Mouse (Mus musculus): Measurements from ENCODE around the gene Wwc1.

Gene Wwc1

DNA sequence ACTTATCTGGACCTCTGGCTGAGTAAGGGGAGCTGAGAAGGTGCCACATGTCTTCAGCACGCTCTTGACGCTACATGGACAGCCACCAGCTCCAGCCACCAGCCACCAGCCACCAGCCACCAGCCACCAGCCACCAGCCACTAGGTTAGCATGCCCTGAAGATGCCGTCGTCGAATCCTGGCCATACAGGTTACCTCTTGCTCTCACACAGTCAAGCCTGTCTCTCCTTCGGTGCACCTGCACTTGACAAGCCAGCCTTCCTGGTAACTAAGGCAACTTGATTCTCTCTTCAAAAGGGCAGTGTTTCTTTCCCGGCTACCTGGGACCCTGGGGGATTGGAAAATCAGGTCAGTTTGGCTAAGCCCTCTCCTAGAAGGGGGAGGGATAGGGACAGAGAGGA, 7.2 kb downstream of the Wwc1 start:
- no peak for DNase-seq (ENCODE audit: extremely low read depth, low read depth, low spot score)

DNA sequence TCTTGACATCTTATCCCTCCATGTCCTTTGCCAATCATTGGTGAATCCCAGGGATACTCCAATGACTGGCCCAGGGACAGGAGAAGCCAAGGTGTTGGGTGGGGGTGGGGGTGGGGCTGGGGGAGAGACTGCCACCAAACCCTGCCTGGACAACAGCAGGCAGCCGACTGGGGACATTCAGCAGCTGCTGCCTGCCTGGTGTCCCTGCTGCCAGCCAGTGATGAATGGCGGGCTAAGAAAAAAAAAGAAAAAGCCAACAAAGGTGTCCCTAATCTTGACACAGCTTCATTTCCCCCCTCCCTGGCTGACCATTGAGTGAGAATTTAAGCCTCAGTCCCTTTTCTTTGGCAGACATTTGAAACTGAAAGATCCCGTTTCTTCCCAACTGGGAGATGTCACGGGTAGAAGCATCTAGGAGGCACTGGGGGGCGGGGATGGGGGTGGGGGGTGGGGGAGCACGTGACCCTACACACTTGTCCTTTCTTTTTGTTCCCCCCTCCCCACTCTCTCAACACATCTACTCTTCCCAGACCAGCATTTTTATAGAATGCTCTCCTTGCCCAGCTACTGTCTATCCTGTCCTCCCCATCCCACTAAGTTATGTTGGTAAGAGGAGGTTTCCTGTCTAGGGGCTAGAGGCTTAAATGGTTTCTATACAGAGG, 7.9 kb downstream of the Wwc1 start:
- DNase-seq (ENCODE audit: extremely low read depth, low read depth, low spot score) = no peak

DNA sequence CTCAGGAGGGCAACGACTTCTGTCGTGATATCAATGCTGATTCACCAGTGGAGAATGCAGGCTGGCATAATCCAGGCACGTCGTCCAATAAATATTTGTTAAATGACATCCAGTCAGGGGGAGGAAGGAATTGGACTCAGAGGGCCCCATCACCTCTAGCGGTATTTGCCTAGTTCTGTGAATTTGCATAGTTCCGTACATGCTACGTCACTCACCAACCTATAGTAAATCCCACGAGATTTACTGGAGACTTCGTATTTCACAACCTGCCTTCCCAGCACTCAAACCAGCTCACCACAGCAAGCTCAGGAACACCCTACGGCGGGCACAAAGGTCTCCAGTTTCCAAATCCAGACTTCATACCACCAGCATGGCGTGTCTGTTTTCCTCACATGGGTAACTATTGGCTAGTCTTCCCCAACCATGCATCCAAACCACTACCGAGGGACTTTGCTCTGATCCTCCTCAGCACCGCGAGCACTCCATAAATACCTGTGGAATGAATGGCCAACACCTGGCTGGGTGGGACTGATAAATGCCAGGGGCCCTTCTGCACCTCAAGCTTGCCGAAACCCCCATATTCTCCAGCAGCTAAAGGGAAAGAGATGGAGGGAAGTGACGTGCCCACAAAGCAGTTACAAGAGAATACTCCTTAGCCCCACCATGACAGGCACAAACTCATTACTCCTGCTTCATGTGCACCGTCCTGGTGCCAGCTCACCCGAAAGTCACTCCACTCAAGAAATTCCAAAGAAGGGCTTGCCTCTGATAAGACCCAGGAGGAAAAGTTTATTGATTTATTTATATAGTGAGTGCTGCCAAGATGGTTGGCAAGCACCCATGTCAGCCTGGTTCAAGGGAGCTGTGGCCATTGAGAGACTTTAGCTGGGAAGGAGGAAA, 9.3 kb downstream of the Wwc1 start:
- no peak for DNase-seq (ENCODE audit: extremely low read depth, low read depth, low spot score)

DNA sequence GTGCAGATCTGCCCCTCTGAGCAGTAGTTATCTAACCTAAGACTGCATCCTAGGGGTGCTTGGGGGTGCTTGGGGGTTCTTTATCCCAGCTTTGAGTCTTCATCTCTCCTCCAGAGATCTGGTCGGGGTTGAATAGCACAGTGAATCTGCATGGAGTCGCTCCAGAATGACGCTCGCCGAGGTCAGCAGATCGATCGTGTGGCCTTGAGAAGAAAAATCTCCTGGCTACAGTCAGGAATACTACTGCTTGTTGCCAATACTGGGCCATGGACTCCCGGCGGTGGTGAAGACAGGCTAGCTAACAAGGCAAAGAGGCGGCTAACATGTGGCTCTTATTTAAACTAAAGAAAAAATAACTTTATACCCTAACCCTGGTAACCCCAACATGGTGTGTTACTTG, 12.0 kb downstream of the Wwc1 start:
- no peak for DNase-seq (ENCODE audit: extremely low read depth, low read depth, low spot score)

DNA sequence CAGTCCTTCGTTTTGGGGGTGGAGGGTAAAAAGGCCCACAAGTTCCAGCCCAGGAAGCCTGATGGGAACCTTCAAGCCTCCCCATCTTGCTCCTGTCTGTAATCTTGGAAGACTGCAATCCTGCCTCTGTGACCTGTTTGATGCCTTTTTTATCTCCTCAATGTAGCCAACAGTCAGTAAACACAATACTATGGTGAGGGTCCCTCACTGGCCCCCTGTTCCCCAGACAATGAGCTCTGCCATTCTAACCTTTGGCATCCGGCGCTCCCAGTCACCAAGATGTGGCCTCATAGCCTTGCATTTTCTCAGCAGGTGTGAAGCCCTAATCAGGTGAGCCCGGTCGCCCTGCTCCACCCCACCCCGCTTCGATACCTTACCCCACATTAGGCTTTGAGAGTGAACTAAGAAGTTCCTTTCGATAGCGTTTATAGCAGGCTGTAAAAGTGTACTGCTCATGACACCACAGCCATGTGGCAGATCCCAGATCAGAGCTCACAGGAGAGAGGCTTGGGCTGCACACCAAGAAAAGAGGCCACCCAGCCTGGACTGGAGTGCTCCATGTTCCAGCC, 16.3 kb downstream of the Wwc1 start:
- no peak for DNase-seq (ENCODE audit: extremely low read depth, low read depth, low spot score)

DNA sequence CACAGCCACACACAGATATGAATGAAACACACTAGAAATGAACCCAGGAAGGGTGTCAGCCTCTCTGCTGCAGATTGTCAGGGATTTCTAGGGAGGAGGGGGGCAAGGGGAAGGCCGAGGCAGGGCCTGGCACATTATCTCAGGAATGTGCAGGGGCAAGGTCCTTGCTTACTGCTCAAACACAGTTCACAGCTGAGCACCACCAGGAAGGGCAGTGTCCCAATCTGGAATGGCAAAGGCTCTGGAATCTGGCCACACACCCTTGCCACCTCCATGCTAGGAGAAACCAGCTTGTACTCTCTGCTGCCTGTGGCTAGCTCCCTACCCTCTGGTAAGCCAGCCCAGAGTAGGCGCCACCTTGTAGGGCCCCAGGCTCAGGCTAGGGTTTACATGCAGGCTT, 16.8 kb downstream of the Wwc1 start:
- no peak for DNase-seq (ENCODE audit: extremely low read depth, low read depth, low spot score)

DNA sequence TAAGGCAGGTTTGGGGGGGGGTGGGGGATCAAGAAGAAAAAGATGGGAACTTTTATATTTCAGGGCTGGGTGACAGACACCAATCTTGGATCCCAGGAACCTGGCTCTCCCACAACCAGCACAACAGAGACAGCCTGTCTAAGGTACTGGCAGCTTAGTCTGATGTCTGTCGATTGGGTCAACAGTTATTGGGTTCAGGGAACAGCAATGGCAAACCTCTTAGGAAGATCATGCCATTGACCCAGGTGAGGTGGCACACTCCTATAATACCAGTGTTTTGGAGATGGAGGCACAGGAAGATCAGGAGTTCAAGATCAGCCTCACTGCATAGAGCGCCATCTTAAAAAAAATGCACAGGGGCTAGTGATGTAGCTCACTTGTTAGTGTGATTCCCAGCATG, 17.9 kb downstream of the Wwc1 start:
- DNase-seq (ENCODE audit: extremely low read depth, low read depth, low spot score) = no peak

DNA sequence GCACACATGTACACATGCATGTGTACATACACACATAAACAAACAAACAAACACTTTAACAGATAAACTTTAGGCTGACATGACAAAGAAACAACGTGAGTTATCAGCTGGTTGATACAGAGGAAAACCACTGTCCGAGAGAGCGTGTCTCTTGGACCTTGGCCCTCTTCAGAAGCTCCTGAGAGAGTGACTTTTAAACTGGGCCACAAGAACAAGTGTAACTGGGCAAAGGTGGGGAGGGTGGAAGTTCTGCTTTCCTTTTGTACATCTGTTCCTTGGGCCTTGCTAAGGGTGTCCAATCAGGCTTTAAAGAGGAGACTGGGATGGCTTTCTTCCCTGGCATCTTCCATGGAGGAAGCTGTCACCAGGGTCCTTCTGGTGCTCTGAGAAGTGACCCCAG, 21.1 kb downstream of the Wwc1 start:
- DNase-seq (ENCODE audit: extremely low read depth, low read depth, low spot score) = no peak

DNA sequence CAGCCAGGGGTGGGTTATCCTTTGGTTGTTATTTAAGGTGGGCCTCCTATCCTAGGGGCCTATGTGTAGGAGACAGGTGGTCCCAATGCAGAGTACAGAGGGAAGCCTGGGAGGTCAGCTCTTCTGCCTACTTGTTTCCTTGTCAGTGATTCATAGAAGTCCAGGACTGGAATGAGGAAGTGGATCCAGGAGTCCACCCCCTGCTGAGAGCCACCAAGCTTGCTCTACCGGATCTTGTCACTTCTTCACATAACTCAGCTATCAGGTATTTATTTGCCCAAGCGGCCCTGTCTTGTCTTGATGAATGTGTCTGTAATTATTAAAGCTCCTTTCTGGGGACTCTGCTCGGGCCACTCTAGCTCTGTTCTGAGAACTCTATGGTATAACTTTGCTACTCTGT, 24.8 kb downstream of the Wwc1 start:
- DNase-seq (ENCODE audit: extremely low read depth, low read depth, low spot score) = no peak

DNA sequence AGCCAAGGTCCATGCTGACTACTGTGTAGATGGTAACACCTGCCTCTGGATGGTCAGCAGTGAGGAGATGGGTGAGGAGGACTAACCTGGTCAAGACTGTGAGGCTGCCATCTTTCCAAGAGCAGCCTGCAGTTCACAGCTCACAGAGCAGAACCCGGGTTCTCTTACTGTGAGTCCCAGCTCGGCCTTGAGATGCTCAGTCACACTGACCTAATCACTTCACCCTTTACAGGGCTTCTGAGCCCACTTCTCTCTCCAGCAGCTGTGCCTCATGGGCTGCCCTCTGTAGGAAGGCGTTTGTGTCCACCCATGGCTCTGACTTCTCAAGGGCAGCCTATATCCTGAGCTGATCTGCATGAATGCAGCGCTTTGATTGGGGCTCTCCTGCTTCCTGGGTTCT, 27.1 kb downstream of the Wwc1 start:
- no peak for DNase-seq (ENCODE audit: extremely low read depth, low read depth, low spot score)

DNA sequence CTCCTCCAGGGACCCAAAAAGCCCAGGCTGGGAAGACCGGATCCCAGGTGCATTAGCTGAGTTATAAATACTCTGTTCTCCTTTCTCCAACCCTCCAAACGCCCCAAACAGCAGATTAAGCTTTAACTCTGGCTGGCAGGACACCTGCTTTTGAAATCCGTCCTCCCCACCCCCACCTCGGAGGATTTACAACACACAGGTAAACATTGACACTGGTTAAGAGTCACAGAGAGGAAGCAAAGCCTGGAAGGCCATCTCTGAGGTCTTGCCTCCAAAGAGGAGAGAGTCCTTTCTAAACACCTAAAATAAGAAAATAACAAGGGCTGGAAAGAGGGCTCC, 28.6 kb downstream of the Wwc1 start:
- DNase-seq (ENCODE audit: extremely low read depth, low read depth, low spot score) = no peak

DNA sequence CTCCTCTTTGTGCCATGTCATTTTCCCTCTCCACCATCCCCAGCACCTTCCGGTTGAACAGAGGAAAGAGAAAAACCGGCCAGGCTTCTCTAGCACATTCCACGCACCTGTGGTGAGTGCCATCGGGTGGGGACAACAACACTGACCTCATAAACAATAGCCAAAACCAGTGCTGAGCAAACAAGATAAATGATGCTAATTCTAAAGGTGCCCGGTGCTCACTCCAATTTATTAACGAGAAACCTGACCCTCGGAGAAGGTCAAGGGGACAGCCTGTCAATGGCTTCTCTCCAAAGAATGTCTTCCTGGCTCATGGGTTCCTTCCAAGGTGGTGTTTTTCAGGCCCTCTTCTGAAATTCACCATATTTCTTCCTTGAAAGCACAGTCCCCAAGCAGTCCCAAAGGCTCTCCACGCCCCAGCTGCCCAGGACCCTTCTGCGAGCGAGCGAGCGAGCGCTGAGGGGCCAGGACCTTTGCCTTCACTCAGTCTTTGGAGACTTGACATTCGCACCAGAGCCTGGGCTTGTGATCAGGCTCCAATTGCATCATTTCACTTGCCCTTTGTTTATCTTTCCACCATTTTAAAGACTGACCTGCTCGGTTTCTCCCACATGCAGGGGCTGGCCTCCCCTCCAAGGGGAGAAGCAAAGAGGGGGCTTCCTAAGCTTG, 29.1 kb downstream of the Wwc1 start:
- no peak for DNase-seq (ENCODE audit: extremely low read depth, low read depth, low spot score)

DNA sequence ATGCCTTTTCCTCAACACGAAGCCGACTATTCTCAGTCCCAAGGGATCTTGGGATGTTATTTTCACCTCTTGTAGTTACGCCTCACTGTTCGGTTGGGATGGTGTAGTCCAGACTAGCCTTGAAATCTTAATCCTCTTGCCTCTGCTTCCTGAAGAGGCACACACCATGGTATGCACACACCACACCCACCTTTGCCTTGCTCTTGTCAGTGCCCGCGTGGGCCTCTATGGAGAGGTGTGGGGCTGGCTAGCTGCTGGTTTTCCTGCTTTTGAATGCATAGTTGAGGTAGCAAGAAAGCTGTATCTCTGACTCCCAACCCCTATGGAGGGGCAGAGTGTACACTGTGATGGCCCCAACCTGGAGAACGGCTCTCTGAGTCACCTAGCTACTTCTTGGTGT, 29.9 kb downstream of the Wwc1 start:
- DNase-seq (ENCODE audit: extremely low read depth, low read depth, low spot score) = no peak

DNA sequence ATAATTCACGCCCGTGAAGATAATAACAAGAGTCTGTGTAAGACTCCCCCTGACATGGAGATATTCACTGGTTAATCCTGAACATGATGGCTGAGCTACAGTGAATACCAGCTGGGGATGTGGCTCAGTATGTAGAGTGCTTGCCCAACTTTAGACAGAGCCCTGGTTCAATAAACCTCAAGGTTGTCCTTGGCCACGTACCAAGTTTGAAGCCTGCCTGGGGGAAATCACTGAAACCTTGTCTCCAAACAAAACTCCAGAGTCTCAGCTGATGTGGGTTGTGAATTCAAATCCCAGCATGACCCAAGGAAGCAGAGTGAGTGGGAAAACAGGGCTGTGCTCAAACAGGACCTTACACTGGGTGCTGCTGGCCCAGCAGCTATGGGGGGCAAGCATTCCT, 30.3 kb downstream of the Wwc1 start:
- DNase-seq (ENCODE audit: extremely low read depth, low read depth, low spot score) = no peak

DNA sequence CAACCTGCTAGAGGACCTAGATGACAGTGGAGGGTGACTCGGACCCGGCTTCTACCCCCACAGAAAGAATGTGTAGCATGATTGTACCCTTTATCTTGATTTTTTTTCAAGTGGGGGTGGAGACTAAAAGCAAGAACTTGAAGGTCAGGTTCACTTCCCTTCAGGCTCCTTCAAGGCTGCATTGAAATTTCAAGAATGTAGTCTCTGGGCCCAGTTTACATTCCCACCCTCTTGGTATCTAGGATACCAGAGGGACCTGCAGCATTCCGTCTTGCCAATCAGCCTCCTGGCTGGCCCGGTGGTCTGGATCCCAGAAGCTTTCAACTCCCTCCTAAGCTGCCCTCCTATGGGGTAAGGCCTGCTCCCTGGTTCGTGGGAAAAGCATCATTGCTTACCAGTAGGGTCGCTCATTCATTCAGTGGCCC, 31.9 kb downstream of the Wwc1 start:
- no peak for DNase-seq (ENCODE audit: extremely low read depth, low read depth, low spot score)

DNA sequence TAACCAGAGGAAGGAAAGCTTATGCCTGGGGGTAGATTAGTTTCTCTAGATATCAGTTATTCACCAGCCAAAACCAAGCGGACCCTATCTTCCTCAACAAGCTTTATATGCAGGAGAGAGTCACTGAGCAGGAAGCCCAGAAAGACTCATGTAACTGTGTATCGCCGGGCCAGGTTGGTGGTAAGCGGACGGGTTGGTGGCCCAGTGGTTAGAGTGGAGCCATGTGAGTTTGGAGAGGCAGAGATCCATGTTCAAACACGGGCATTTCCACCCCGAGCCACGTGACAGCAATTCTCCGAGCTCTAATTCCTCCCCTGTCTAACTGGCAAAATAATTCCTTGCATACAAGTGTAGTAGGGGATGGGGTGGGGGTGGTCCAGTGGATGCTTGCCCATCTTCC, 32.4 kb downstream of the Wwc1 start:
- DNase-seq (ENCODE audit: extremely low read depth, low read depth, low spot score) = no peak

DNA sequence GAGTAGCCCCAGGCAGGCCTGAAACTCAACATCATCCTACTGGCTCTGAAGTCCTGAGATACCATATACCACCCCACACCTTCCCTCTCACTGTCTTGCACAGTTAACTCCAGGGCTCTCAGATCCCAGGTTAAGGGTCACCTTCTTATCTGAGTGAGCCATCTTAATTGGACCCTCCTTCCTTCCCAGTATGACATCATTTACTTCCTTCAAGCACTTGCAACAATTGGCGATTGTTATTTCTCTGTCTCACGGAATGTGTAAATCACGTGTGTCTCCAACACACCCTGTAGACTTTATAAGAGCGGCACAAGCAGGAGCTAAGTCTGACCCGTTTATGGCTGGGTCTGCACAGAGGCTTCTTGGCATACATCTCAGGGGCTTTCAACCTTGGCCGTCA, 35.1 kb downstream of the Wwc1 start:
- no peak for DNase-seq (ENCODE audit: extremely low read depth, low read depth, low spot score)

DNA sequence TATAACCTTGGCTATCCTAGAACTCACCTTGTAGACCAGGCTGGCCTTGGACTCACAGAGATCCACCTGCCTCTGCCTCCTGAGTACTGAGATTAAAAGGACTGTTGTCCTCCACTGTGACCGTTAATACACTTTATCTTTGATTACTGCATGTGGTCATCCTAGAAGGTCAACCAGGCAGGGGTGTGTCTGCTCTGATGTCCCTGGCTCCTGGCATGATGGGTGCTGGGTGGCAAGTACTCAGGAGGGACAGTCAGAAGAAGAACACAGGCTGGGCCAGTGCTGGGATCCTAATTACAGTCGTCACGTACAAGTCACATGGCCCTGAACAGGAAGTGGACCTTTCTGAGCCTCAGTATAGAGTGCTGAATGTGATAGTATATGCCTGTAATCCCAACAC, 38.7 kb downstream of the Wwc1 start:
- DNase-seq (ENCODE audit: extremely low read depth, low read depth, low spot score) = no peak

DNA sequence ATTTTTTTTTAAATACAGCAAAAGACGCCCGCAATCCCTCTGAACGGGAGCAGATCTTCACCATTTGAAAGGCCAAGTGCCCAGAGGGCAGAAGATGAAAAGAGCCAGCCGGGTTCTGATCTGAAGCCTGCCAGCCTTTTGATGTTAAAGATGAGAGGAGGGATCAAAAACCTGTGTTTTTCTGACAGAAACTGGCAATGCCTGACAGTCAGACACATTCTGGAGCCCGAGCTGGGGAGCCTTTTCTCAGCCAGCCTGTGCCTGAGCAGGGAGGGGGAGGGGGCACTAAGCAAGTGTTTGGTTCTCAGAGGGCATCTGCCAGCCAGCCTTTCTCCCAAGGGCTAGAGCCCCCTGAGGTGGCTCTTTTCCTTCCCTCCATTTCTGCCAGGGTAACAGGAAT, 39.3 kb downstream of the Wwc1 start:
- DNase-seq (ENCODE audit: extremely low read depth, low read depth, low spot score) = no peak

DNA sequence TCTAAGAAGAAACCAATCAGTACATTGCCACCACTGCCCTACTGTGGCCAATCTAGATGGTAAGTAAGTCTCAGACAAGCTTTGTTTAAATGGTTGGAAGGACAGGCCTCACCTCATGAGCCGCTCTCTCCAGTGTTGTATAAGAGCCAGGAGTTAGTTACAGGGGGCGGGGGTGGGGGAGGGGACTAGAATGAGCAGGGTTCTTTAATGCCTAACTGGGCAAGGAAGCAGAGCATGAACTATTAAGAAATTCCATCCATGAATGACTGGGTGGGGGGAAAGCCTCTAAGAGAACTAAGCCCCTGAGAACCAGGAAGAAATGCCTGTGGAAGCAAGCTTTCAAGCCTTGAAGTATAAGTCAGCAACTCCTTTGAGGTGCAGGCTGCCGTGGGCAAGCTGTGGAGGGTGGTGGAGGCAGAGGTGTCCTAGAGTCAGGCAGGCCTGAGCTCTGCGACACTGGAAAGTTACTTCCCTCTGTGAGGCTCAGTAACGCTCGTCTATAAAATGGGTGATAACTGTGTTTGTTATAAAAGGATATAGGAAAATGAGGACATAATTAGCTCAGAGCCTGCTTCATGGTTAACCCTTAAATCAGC, 41.4 kb downstream of the Wwc1 start:
- no peak for DNase-seq (ENCODE audit: extremely low read depth, low read depth, low spot score)

DNA sequence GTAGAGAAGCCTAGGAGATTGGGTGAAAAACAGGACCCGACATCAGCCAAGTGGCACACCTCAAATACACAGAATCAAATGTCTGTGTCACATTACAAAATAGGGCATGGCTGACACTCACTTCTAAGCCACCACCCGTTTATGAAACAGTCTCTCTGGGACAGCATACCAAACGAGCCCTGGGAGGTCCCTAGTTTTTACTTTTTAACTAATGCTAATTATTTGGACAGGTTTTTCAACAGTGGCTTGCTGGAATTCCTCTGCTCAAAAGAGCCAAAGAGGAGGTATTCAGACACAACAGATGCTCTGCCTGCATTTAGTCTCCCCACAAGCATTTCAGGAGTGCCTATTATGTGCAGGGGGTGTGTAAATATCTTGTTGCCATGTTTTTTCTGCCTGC, 44.7 kb downstream of the Wwc1 start:
- DNase-seq (ENCODE audit: extremely low read depth, low read depth, low spot score) = no peak

DNA sequence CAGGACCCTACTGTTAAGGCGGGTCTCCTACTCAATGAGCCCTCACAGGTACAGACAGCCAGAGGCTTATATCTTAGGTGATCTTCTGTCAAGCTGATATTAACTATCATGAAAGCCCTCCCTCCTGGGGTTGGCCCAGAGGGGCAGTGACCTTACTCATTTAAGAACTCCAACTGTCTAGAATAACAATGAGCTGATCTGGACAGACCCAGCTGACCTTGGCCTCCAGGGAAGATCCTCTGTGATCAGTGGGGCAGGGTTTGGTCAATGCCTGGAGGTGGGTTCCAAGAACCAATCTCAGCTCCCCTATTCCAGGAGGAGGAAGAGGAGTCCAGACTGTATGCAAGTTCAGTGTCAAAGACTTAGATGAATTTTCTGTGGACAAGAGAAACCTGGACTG, 45.2 kb downstream of the Wwc1 start:
- DNase-seq (ENCODE audit: extremely low read depth, low read depth, low spot score) = no peak
